Mouse (Mus musculus) liver, embryonic 14.5 days (tissue): ENCODE data around the gene Lclat1. TPM values are rescaled to one million over a fixed set of nuclear protein-coding genes. Genes with fewer than 3 reads are reported as not detected.

Experiments
- ATAC-seq: fragments of 200-750 bp; cut with Nextera tagmentation; 2 replicates; pipeline ENCODE4 v1.8.0; 2017; ENCODE audit warnings: moderate number of reproducible peaks, mild to moderate bottlenecking, moderate library complexity; ENCODE audit not compliant: insufficient read depth
- DNase-seq, 3 experiments: peaks; one replicate each; pipeline ENCODE4 v3.0.0-alpha.2; 2012 to 2013; ENCODE audit warnings: low read depth in 3 of 3, low spot score in 3 of 3
- H3K27ac ChIP-seq: fragments of 300-500 bp; sonication (generic); 2 replicates; pipeline ENCODE4 v1.5.1; 2014; ENCODE audit warnings: moderate library complexity, mild to moderate bottlenecking, control low read depth, inconsistent platforms
- H3K27me3 ChIP-seq: fragments of 300-500 bp; sonication (generic); 2 replicates; pipeline ENCODE4 v1.6.1; 2014; ENCODE audit warnings: mild to moderate bottlenecking, low read length, moderate library complexity; ENCODE audit not compliant: control insufficient read depth, insufficient read depth
- H3K36me3 ChIP-seq: fragments of 300-500 bp; sonication (generic); replicated peaks from 2 replicates; pipeline ENCODE4 v1.6.1; 2014; ENCODE audit warnings: low read depth; ENCODE audit not compliant: control insufficient read depth, insufficient read depth
- H3K4me1 ChIP-seq, 2 experiments: fragments of 200-500 bp in 1 of 2; fragments of 300-500 bp in 1 of 2; sonication (generic) in 1 of 2; replicated peaks; 2 replicates each; pipeline ENCODE4 v1.6.1; 2012 to 2014; ENCODE audit warnings: antibody characterized with exemption in 1 of 2, inconsistent platforms in 1 of 2, low read length in 1 of 2; ENCODE audit not compliant: control insufficient read depth in 2 of 2, insufficient read depth in 2 of 2
- H3K4me2 ChIP-seq: fragments of 300-500 bp; sonication (generic); 2 replicates; pipeline ENCODE4 v1.6.1; 2014; ENCODE audit warnings: low read depth, mild to moderate bottlenecking, control low read depth, moderate library complexity
- H3K4me3 ChIP-seq, 2 experiments: fragments of 200-500 bp in 1 of 2; fragments of 300-500 bp in 1 of 2; sonication (generic) in 1 of 2; 2 replicates each; pipeline ENCODE4 v1.5.1; 2012 to 2014; ENCODE audit warnings: low read depth in 2 of 2, low read length in 2 of 2, mild to moderate bottlenecking in 2 of 2, control low read depth in 1 of 2, inconsistent platforms in 1 of 2, moderate library complexity in 1 of 2; ENCODE audit not compliant: insufficient read depth in 1 of 2
- H3K9ac ChIP-seq: fragments of 300-500 bp; sonication (generic); replicated peaks from 2 replicates; pipeline ENCODE4 v1.6.1; 2014; ENCODE audit warnings: mild to moderate bottlenecking, control low read depth, moderate library complexity
- H3K9me3 ChIP-seq: fragments of 300-500 bp; sonication (generic); 2 replicates; pipeline ENCODE4 v1.6.1; 2016; ENCODE audit warnings: low read length, mixed read lengths; ENCODE audit not compliant: control insufficient read depth
- CTCF ChIP-seq: IDR thresholded peaks from 2 replicates; pipeline ENCODE4 v1.5.1; 2016; ENCODE audit warnings: antibody characterized with exemption, low read depth, control low read depth
- EP300 ChIP-seq: IDR thresholded peaks from 2 replicates; pipeline ENCODE4 v1.6.1; 2016; ENCODE audit warnings: antibody characterized with exemption, low read depth
- WGBS: fragments of 180-500 bp; shearing (Covaris S2); extraction: QIAGEN DNeasy Blood & Tissue Kit; methylation state at CpG from one replicate; pipeline ENCODE4 v1.1.7; 2014; ENCODE audit not compliant: insufficient replicate concordance; 5-methylcytosine and 5-hydroxymethylcytosine counted together
- polyA plus RNA-seq, 2 experiments: library from polyadenylated mRNA; depleted of rRNA in 1 of 2; stranded (reverse) in 1 of 2; unstranded in 1 of 2; fragments of >200 nt; fragmentation: Nextera tagmentation in 1 of 2; extraction: Ambion mirVana in 1 of 2; gene quantifications; 2 replicates each; pipeline versions ENCODE4 v1.2.1 to v1.2.3; 2012 to 2014

The Lclat1 gene
- polyA plus RNA-seq, 2 experiments, result 1.8 to 4.5 TPM

DNA sequence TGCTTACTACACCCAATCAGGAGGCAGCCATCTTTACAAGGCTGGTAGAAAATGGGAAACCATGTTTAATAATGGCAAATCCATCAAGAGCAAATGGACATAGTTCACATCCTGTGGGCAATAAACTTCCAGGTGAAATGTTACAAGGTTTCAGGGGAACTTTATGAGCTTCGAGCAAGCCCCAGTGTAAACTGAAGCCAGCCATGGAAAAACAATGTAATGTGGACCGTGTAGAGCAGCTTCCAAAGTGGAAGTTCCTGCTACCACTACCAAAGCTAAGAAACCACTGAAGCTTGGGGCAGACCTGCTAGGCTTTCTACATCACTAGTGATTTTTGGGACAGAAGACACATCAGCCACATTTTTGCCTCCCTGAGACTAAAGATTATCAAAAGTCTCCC, 44.5 kb upstream of the Lclat1 start:
- Histone ChIP-seq H3K4me1 (peaks cover 0 to 5% of the 10 kb centered on the region in 2 experiments; a peak in 2 of 4 replicates), H3K27ac (no peak overlapping the region), H3K4me3 (no peak overlapping the region), H3K27me3 (no peaks in the 10 kb centered on the region), H3K9ac (no peak overlapping the region), H3K36me3 (no peaks in the 10 kb centered on the region), H3K4me2 (no peak overlapping the region), H3K9me3 (no peaks in the 10 kb centered on the region)
- DNase-seq (no peak), ATAC-seq (no peak)
- 63% methylated on average over 2 of the region's 2 CpGs for WGBS
- TF ChIP-seq EP300 (no peak), CTCF (no peak)

DNA sequence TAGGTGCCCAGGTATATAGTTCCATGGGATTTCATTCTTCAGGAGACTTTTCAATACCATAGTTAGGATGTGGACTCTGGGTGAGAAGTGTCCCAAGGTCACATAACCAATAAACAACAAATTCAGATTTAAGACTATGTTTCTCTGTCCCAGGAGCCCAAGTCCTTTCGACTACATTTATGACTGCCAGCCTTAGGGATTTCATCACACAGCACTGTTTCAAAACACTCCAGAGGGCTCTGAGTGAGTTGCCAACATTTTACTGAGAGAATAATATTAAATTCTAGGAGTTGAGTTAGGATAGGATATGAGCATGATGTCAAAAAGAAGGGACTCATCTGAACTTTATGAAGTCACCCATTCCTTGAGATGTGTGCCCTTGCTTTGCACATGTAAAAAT, 44.0 kb upstream of the Lclat1 start:
- no peaks in the 10 kb centered on the region for H3K36me3 ChIP-seq
- no peaks in the 10 kb centered on the region for H3K9me3 ChIP-seq
- H3K27me3 ChIP-seq, result no peaks in the 10 kb centered on the region
- TF ChIP-seq EP300 (no peak), CTCF (no peak)
- no peak overlapping the region for H3K4me2 ChIP-seq
- WGBS, result 56% methylated on average over 1 of the region's 1 CpGs
- H3K9ac ChIP-seq, result no peak overlapping the region
- no peak overlapping the region for H3K27ac ChIP-seq
- ATAC-seq (no peak), DNase-seq (no peak)
- H3K4me3 ChIP-seq, result no peak overlapping the region
- H3K4me1 ChIP-seq, result peaks cover 0 to 5% of the 10 kb centered on the region in 2 experiments; a peak in 2 of 4 replicates

DNA sequence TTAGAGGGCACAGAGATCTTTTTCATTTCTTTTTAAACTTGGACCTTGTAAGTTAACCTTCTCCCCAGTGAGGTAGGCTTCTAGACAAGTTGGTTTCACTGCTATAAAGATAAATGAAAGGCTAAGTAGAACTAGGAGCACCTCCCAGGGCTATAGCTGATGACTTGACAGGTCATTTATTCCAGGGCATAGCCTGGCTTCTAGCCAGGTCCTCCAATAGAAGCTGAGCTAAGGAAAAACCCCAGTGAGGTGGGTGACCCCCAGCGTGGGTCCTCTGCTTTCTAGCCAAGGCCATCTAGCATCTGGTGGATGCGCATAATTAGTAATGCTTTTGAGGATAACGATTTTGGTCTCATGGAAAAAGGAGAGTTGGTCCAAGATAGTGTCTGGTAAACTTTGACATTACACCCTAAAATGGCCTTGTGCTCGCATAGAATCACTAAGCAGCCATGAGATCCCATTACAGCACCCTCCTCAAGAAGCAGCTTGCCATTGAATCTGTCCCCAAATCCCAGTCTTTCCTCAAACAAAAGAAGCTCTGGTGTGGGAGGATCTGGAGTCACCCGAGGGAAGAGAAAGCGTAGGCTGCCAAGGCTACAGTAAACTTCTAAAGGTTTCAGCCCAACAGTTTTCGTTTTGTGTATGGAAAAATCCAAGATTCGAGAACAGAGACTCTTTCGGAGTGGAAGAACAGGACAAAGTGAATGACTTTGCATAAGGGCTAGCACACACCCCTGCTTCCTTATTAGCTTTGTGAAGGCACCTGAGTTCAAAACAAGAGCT, 41.2 kb upstream of the Lclat1 start:
- Histone ChIP-seq H3K4me2 (no peak overlapping the region), H3K9me3 (no peaks in the 10 kb centered on the region), H3K36me3 (no peaks in the 10 kb centered on the region), H3K4me3 (no peak overlapping the region), H3K27ac (no peak overlapping the region), H3K4me1 (peaks cover 0 to 5% of the 10 kb centered on the region in 2 experiments; a peak in 2 of 4 replicates), H3K27me3 (no peaks in the 10 kb centered on the region), H3K9ac (no peak overlapping the region)
- no peak for DNase-seq
- no peak for TF ChIP-seq CTCF
- no peak for TF ChIP-seq EP300
- 58% methylated on average over 9 of the region's 9 CpGs for WGBS
- ATAC-seq, result no peak

DNA sequence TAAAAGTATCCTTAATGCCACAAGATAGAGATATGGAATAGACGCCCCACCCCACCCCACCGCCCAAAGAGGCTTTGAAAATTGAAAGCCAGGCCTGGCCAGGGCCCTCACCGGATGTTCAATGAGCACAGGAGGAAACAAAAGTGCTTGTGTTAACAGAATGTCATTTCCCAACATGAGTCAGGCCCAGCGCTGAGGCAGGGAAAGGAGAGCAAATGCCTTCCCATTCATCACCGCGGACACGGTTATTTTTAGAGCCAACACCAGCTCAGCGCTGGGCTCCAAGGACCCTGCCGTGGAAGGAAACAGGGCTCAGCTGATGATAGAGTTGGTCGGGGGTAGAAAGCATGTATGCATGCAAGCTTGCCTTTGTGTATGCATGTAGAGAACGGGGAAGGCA, 40.4 kb upstream of the Lclat1 start:
- Histone ChIP-seq H3K36me3 (no peaks in the 10 kb centered on the region), H3K4me3 (no peak overlapping the region), H3K27me3 (no peaks in the 10 kb centered on the region), H3K4me1 (peaks cover 0 to 5% of the 10 kb centered on the region in 2 experiments; a peak in 2 of 4 replicates), H3K4me2 (no peak overlapping the region), H3K27ac (no peak overlapping the region), H3K9me3 (no peaks in the 10 kb centered on the region), H3K9ac (no peak overlapping the region)
- 0 out of 2 replicates have a peak, but pooled peaks have one; percentile 43 for ATAC-seq
- TF ChIP-seq EP300 (no peak), CTCF (no peak)
- no peak for DNase-seq
- WGBS, result 26% methylated on average over 11 of the region's 11 CpGs

DNA sequence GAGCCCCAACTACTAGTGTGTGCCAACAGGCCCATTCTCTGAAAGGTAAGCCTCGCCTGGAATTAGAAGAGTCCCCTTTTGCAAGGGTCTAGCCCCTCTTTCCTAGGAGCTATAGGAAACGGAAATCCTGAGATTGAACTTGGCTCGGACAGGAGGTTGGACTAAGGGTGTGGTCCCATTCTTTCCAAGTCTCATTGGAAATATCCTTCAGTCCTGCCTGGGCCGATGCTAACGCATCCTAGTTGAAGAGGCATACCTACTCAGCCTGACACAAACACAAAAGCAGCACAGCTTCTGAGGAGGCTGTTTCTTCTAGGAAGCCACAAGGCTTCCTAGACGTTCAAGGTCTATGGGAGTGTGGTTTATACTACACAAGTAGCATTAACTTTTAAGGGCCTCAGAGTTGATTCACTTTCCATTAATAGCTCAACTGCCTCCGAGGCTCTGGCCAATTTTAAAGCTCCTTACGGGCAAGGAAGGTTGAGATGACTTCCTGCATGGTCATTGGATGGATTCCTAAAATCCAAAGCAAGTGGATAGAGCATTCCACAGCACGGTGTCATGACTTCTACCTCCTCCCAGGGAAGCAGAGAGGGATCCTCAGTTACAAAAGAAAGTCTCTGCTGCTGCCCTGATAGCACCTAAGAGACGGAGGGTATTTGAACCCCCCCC, 39.3 kb upstream of the Lclat1 start:
- Histone ChIP-seq H3K36me3 (no peaks in the 10 kb centered on the region), H3K9ac (no peak overlapping the region), H3K27ac (no peak overlapping the region), H3K4me1 (peaks cover 0 to 5% of the 10 kb centered on the region in 2 experiments; a peak in 2 of 4 replicates), H3K9me3 (no peaks in the 10 kb centered on the region), H3K27me3 (no peaks in the 10 kb centered on the region), H3K4me3 (no peak overlapping the region), H3K4me2 (no peak overlapping the region)
- no peak for ATAC-seq
- TF ChIP-seq CTCF (no peak), EP300 (no peak)
- DNase-seq, result no peak
- WGBS, result 46% methylated on average over 10 of the region's 10 CpGs
